23 mouse cellular contexts compared by ENCODE assay signal in genomic region chr13:9481722-9482121, GRCm38 (mm10).
DNase-seq lines count a peak whose midpoint lies in the region; ATAC-seq and TF ChIP-seq lines count a peak whose summit lies in the region.
"Had no signal": no experiment of that assay in that cellular context is flagged by ENCODE, and none has a peak within 500 bp of the region (broad histone marks: within the 10 kb centered on the region; RNA-seq: fewer than 3 reads in every experiment).

No protein-coding gene starts in this region.

- TF ChIP-seq CTCF in stomach, postnatal 0 days (IDR thresholded peaks at IDR 0.05; ENCODE audit: low read depth) = no peak

- H3K9me3 ChIP-seq in intestine, embryonic 15.5 days = no peaks in the 10 kb centered on the region
- no peaks in the 10 kb centered on the region for H3K9me3 ChIP-seq in intestine, embryonic 16.5 days (ENCODE audit: control insufficient read depth, low read length)
- no peaks in the 10 kb centered on the region for H3K9me3 ChIP-seq in stomach, postnatal 0 days (ENCODE audit: control insufficient read depth, low read length)
- H3K9me3 ChIP-seq: embryonic facial prominence, embryonic 13.5 days; embryonic facial prominence, embryonic 15.5 days; forebrain, embryonic 10.5 days; forebrain, embryonic 12.5 days had no signal

- intact Hi-C loops in gastrocnemius, postnatal 14 days (cut with DNase I; ENCODE audit: low total_unique reads) = no loop called here

- peak; percentile 33 for DNase-seq in kidney, adult 9 months
- DNase-seq in kidney, postnatal 4 days = no peak
- DNase-seq in stomach, postnatal 0 days (ENCODE audit: low spot score) = no peak
- no peak for DNase-seq in layer of hippocampus, postnatal 14 days (ENCODE audit: low spot score in 2 of 2)
- no peak for DNase-seq in gastrocnemius, postnatal 14 days
- DNase-seq: adrenal gland, adult 2 months; adrenal gland, postnatal 10 days; adrenal gland, postnatal 25 days; cerebellum, adult 11 months; cerebellum, adult 18-20 months; cerebellum, adult 8-10 months; cerebellum, adult 9-11 months; cerebellum, postnatal 14 days; cerebellum, postnatal 36 days; embryo, embryonic 11 days had no signal

- no peak for TF ChIP-seq EP300 in stomach, postnatal 0 days (optimal IDR thresholded peaks at IDR 0.05)

- no peak overlapping the region for H3K9ac ChIP-seq in intestine, embryonic 15.5 days
- no peak overlapping the region for H3K9ac ChIP-seq in intestine, embryonic 16.5 days (ENCODE audit: low read depth, low read length)
- no peak overlapping the region for H3K9ac ChIP-seq in stomach, postnatal 0 days (ENCODE audit: low read length)
- H3K9ac ChIP-seq: embryonic facial prominence, embryonic 13.5 days; embryonic facial prominence, embryonic 15.5 days; forebrain, embryonic 12.5 days had no signal

- peak; percentile 63 for ATAC-seq in intestine, embryonic 15.5 days
- ATAC-seq in intestine, embryonic 16.5 days = peak; percentile 44; the same call in 1 of the 2 replicates
- peak; percentile 54 for ATAC-seq in stomach, postnatal 0 days (ENCODE audit: low FRiP score, low TSS enrichment)
- ATAC-seq: forebrain, embryonic 14.5 days had no signal

- no peaks in the 10 kb centered on the region for H3K27me3 ChIP-seq in intestine, embryonic 15.5 days (replicated peaks)
- no peaks in the 10 kb centered on the region for H3K27me3 ChIP-seq in intestine, embryonic 16.5 days (replicated peaks; ENCODE audit: control insufficient read depth, insufficient read depth, low read length)
- no peaks in the 10 kb centered on the region for H3K27me3 ChIP-seq in stomach, postnatal 0 days (ENCODE audit: control insufficient read depth, insufficient read depth, low read length)
- H3K27me3 ChIP-seq: embryonic facial prominence, embryonic 13.5 days; embryonic facial prominence, embryonic 15.5 days; forebrain, embryonic 12.5 days had no signal

- H3K4me1 ChIP-seq in intestine, embryonic 15.5 days (replicated peaks) = no peaks in the 10 kb centered on the region
- H3K4me1 ChIP-seq in intestine, embryonic 16.5 days (ENCODE audit: control insufficient read depth, insufficient read depth, low read length) = no peaks in the 10 kb centered on the region
- no peaks in the 10 kb centered on the region for H3K4me1 ChIP-seq in stomach, postnatal 0 days (replicated peaks; ENCODE audit: control insufficient read depth, insufficient read depth)
- H3K4me1 ChIP-seq: embryonic facial prominence, embryonic 13.5 days; embryonic facial prominence, embryonic 15.5 days; forebrain, embryonic 10.5 days; forebrain, embryonic 12.5 days had no signal

- WGBS in intestine, embryonic 15.5 days = 44% methylated on average over 1 of the region's 1 CpGs
- WGBS in intestine, embryonic 16.5 days = 39% methylated on average over 1 of the region's 1 CpGs
- 28% methylated on average over 1 of the region's 1 CpGs for WGBS in stomach, postnatal 0 days

- no peak overlapping the region for H3K27ac ChIP-seq in intestine, embryonic 15.5 days
- H3K27ac ChIP-seq in intestine, embryonic 16.5 days (ENCODE audit: low read length) = no peak overlapping the region
- no peak overlapping the region for H3K27ac ChIP-seq in stomach, postnatal 0 days (replicated peaks)
- H3K27ac ChIP-seq: embryonic facial prominence, embryonic 13.5 days; embryonic facial prominence, embryonic 15.5 days; forebrain, embryonic 10.5 days; forebrain, embryonic 12.5 days had no signal

- no peak overlapping the region for H3K4me2 ChIP-seq in intestine, embryonic 15.5 days (replicated peaks)
- H3K4me2 ChIP-seq in intestine, embryonic 16.5 days (ENCODE audit: low read depth, low read length) = no peak overlapping the region
- H3K4me2 ChIP-seq in stomach, postnatal 0 days (replicated peaks; ENCODE audit: low read depth) = no peak overlapping the region
- H3K4me2 ChIP-seq: embryonic facial prominence, embryonic 13.5 days; embryonic facial prominence, embryonic 15.5 days; forebrain, embryonic 12.5 days had no signal

- no peaks in the 10 kb centered on the region for H3K36me3 ChIP-seq in intestine, embryonic 15.5 days
- H3K36me3 ChIP-seq in intestine, embryonic 16.5 days (ENCODE audit: control insufficient read depth, insufficient read depth, low read length) = no peaks in the 10 kb centered on the region
- no peaks in the 10 kb centered on the region for H3K36me3 ChIP-seq in stomach, postnatal 0 days (ENCODE audit: control insufficient read depth, insufficient read depth, low read length)
- H3K36me3 ChIP-seq: embryonic facial prominence, embryonic 13.5 days; embryonic facial prominence, embryonic 15.5 days; forebrain, embryonic 10.5 days; forebrain, embryonic 12.5 days had no signal

- H3K4me3 ChIP-seq in intestine, embryonic 15.5 days (replicated peaks) = no peak overlapping the region
- H3K4me3 ChIP-seq in intestine, embryonic 16.5 days (ENCODE audit: low read length) = no peak overlapping the region
- no peak overlapping the region for H3K4me3 ChIP-seq in stomach, postnatal 0 days (ENCODE audit: low read depth, low read length)
- H3K4me3 ChIP-seq: embryonic facial prominence, embryonic 13.5 days; embryonic facial prominence, embryonic 15.5 days; erythroblast, embryonic 14.5 days; forebrain, embryonic 10.5 days; forebrain, embryonic 12.5 days had no signal
